Mouse (Mus musculus): ENCODE measurements around the gene Crybb2. TPM values are rescaled to one million over a fixed set of nuclear protein-coding genes. Genes with fewer than 3 reads are reported as not detected.

Crybb2 gene
- polyA plus RNA-seq, 1 experiment: not detected

GRCm38 (mm10) chr5:113015236-113016061 is 54.5 kb downstream of the Crybb2 start, which contains the start of gene Grk3:
Grk3 (minus strand) TSS chr5:113015791.
- Histone ChIP-seq H3K4me1 (ENCODE audit: control insufficient read depth, insufficient read depth, low read length) (no peaks in the 10 kb centered on the region), H3K27ac (ENCODE audit: insufficient read depth, low read length) (no peak within 1 kb of the TSS), H3K4me3 (ENCODE audit: insufficient read depth, low read length) (peak within 1 kb of the TSS; percentile 20)
- TF ChIP-seq CTCF (IDR thresholded peaks at IDR 0.05; ENCODE audit: borderline replicate concordance, insufficient read depth, low read length) (no peak), POLR2A (IDR thresholded peaks at IDR 0.05; ENCODE audit: low read depth, low read length) (no peak)

DNA sequence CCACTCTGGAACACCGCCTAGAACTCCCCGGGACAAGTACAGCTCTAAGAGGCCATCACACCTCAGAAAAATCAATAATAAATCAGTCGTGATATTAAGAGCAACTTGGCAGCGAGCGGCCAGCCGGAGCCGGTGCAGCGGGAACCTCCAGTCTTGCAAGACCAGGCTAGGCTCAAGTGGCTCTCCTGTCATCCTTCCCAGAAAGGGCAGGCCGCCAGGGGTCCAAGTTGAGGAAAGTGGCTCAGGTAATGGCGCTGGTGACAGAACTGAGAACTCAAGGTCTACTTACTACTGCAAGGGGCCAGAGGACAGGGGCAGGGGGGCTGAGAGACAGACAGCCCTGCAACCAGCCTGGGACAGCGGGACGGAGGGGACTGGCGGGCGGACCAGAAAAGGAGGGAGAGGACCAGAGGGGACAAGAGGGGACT is 55.1 kb downstream of the Crybb2 start:
- no peak for TF ChIP-seq CTCF (IDR thresholded peaks at IDR 0.05; ENCODE audit: borderline replicate concordance, insufficient read depth, low read length)
- no peak for TF ChIP-seq POLR2A (IDR thresholded peaks at IDR 0.05; ENCODE audit: low read depth, low read length)

GRCm38 (mm10) chr5:113014111-113014807 is 55.7 kb downstream of the Crybb2 start:
- Histone ChIP-seq H3K4me3 (ENCODE audit: insufficient read depth, low read length) (no peak overlapping the region; the same call in 1 of the 2 replicates), H3K27ac (ENCODE audit: insufficient read depth, low read length) (no peak overlapping the region), H3K4me1 (ENCODE audit: control insufficient read depth, insufficient read depth, low read length) (no peaks in the 10 kb centered on the region)
- TF ChIP-seq CTCF (IDR thresholded peaks at IDR 0.05; ENCODE audit: borderline replicate concordance, insufficient read depth, low read length): no peak
- TF ChIP-seq POLR2A (IDR thresholded peaks at IDR 0.05; ENCODE audit: low read depth, low read length): no peak

More for the DNA sequence above, 55.1 kb downstream of the Crybb2 start:
- H3K4me3 ChIP-seq (ENCODE audit: insufficient read depth, low read length): peak overlapping the region; percentile 20
- H3K4me1 ChIP-seq (ENCODE audit: control insufficient read depth, insufficient read depth, low read length): no peaks in the 10 kb centered on the region
- no peak overlapping the region for H3K27ac ChIP-seq (ENCODE audit: insufficient read depth, low read length)

DNA sequence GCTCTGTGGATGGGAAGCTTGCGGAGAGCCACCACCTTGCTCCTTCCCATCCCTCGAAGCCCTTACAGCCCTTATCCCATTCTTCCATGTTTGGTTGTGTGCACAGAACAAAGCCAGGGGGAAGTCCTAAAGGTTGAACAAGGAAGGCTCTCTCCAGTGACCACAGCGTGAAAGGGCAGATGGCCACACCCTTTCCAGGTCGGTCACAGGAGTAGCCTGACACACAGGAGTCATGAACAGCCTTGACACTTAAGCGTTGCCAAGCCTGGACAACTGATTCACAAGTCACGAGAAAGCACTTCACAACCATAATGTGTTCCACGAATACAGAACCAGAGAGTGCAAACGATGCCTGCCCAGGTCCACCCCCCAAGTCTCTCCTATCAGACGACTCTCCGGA is 58.0 kb downstream of the Crybb2 start:
- H3K27ac ChIP-seq (ENCODE audit: insufficient read depth, low read length): no peak overlapping the region
- TF ChIP-seq CTCF (IDR thresholded peaks at IDR 0.05; ENCODE audit: borderline replicate concordance, insufficient read depth, low read length): no peak
- TF ChIP-seq POLR2A (IDR thresholded peaks at IDR 0.05; ENCODE audit: low read depth, low read length): no peak
- no peaks in the 10 kb centered on the region for H3K4me1 ChIP-seq (ENCODE audit: control insufficient read depth, insufficient read depth, low read length)
- H3K4me3 ChIP-seq (ENCODE audit: insufficient read depth, low read length): no peak overlapping the region

DNA sequence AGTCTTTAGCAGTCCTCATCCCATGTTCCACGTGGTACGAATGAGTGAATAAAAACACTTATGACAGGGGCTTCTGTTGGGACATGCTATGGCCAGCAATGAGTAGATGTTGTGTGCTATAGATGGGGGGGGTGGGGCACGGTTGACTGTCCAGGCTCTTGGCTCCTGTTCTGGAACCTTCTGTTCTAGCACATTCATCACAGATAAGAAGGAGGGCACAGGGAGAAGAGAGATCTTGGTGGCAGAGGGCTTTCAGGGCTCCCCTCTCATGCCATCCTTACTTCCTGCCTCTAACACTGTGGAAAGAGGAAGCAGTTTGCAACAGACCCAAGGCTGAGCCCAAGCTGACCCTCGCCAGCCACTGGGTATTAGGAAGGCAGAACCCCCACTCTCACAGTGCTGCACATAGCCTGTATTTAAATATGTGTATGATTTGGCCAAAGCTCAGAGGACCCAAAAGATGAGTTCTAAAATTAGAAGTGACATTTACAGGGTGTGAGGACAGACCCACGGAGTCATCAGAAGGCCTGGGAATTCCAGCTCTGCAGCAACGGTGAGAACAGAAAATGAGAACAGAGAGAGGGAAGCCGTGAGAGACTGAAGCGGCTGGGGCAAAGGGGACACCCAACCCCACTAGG is 60.6 kb downstream of the Crybb2 start:
- H3K27ac ChIP-seq (ENCODE audit: insufficient read depth, low read length): no peak overlapping the region
- H3K4me1 ChIP-seq (ENCODE audit: control insufficient read depth, insufficient read depth, low read length): no peaks in the 10 kb centered on the region
- no peak overlapping the region for H3K4me3 ChIP-seq (ENCODE audit: insufficient read depth, low read length)
- TF ChIP-seq CTCF (IDR thresholded peaks at IDR 0.05; ENCODE audit: borderline replicate concordance, insufficient read depth, low read length) (no peak), POLR2A (IDR thresholded peaks at IDR 0.05; ENCODE audit: low read depth, low read length) (no peak)

DNA sequence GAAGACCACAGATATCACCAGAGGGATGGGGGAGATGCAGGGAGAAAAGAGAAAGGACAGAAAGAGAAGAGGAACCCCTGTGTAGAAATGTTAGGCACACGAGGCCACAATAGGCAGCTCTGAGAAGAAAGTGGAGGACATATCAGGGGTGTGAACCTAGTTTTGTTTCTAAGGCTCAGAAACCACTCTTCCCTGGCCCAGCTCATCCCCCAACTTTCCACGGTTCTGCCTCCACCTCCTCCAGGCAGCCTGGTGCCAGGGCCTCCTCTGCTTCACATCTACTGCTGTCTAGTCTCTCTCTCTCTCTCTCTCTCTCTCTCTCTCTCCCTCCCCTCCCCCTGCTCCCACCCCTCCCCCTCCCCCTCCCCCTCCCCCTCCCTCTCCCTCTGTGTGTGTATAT is 61.4 kb downstream of the Crybb2 start:
- H3K4me3 ChIP-seq (ENCODE audit: insufficient read depth, low read length): no peak overlapping the region
- H3K27ac ChIP-seq (ENCODE audit: insufficient read depth, low read length): no peak overlapping the region
- TF ChIP-seq POLR2A (IDR thresholded peaks at IDR 0.05; ENCODE audit: low read depth, low read length) (no peak), CTCF (IDR thresholded peaks at IDR 0.05; ENCODE audit: borderline replicate concordance, insufficient read depth, low read length) (no peak)
- no peaks in the 10 kb centered on the region for H3K4me1 ChIP-seq (ENCODE audit: control insufficient read depth, insufficient read depth, low read length)

Other genes starting within 250 kb of the Crybb2 start
- not detected in 2 replicates for gene Myo18b, start 173.8 kb downstream of the Crybb2 start, polyA plus RNA-seq (2011; ENCODE audit: insufficient read length, low read depth, missing spikeins)
- gene Grk3, start 54.3 kb downstream of the Crybb2 start, polyA plus RNA-seq (2011; ENCODE audit: insufficient read length, low read depth, missing spikeins): 0.35 and 0.74 TPM in 2 replicates
- 1.3 TPM in 1 of 2 replicates, not detected in the other for gene Crybb3, start 11.5 kb upstream of the Crybb2 start, polyA plus RNA-seq (2011; ENCODE audit: insufficient read length, low read depth, missing spikeins)
- gene 2900026A02Rik, start 151.1 kb upstream of the Crybb2 start, polyA plus RNA-seq (2011; ENCODE audit: insufficient read length, low read depth, missing spikeins): 29.0 and 38.4 TPM in 2 replicates
- gene Tmem211, start 156.8 kb upstream of the Crybb2 start, polyA plus RNA-seq (2011; ENCODE audit: insufficient read length, low read depth, missing spikeins): not detected in 2 replicates
- 1.1 and 1.9 TPM in 2 replicates for gene Sgsm1, start 240.7 kb upstream of the Crybb2 start, polyA plus RNA-seq (2011; ENCODE audit: insufficient read length, low read depth, missing spikeins)

Measured in embryonic fibroblast, embryonic 13.5 days (primary cell).